Mouse (Mus musculus) limb, embryonic 14.5 days (tissue): ENCODE data around the gene Gdap1l1. TPM values are rescaled to one million over a fixed set of nuclear protein-coding genes. Genes with fewer than 3 reads are reported as not detected.

Experiments
- ATAC-seq: fragments of 200-750 bp; cut with Nextera tagmentation; 2 replicates; pipeline ENCODE4 v1.8.0; 2017; ENCODE audit warnings: low read depth, moderate number of reproducible peaks, moderate TSS enrichment; ENCODE audit not compliant: low FRiP score
- DNase-seq: peaks from one replicate; pipeline ENCODE4 v3.0.0-alpha.2; 2015; ENCODE audit warnings: low spot score
- H3K27ac ChIP-seq: fragments of 300-500 bp; sonication (generic); replicated peaks from 2 replicates; pipeline ENCODE4 v1.5.1; 2014; ENCODE audit warnings: low read depth, mild to moderate bottlenecking, low read length, moderate library complexity, mixed read lengths
- H3K27me3 ChIP-seq: fragments of 300-500 bp; sonication (generic); 2 replicates; pipeline ENCODE4 v1.6.1; 2014; ENCODE audit warnings: low read length, mixed read lengths; ENCODE audit not compliant: control insufficient read depth, insufficient read depth
- H3K36me3 ChIP-seq: fragments of 300-500 bp; sonication (generic); 2 replicates; pipeline ENCODE4 v1.6.1; 2014; ENCODE audit warnings: mild to moderate bottlenecking, low read length, moderate library complexity, mixed read lengths; ENCODE audit not compliant: control insufficient read depth, insufficient read depth
- H3K4me1 ChIP-seq: fragments of 300-500 bp; sonication (generic); 2 replicates; pipeline ENCODE4 v1.6.1; 2014; ENCODE audit warnings: antibody characterized with exemption, low read length, mixed read lengths; ENCODE audit not compliant: control insufficient read depth, insufficient read depth
- H3K4me2 ChIP-seq: fragments of 300-500 bp; sonication (generic); replicated peaks from 2 replicates; pipeline ENCODE4 v1.6.1; 2014; ENCODE audit warnings: low read depth, mild to moderate bottlenecking, low read length, moderate library complexity; ENCODE audit not compliant: severe bottlenecking
- H3K4me3 ChIP-seq: fragments of 300-500 bp; sonication (generic); replicated peaks from 2 replicates; pipeline ENCODE4 v1.5.1; 2014; ENCODE audit warnings: low read length
- H3K9ac ChIP-seq: fragments of 300-500 bp; sonication (generic); 2 replicates; pipeline ENCODE4 v1.6.1; 2014; ENCODE audit warnings: mild to moderate bottlenecking, low read depth, low read length, moderate library complexity; ENCODE audit not compliant: severe bottlenecking
- H3K9me3 ChIP-seq: fragments of 300-500 bp; sonication (generic); 2 replicates; pipeline ENCODE4 v1.6.1; 2016; ENCODE audit warnings: low read length; ENCODE audit not compliant: control insufficient read depth
- POLR2A ChIP-seq: fragments of 200-500 bp; IDR thresholded peaks from 2 replicates; pipeline ENCODE4 v1.8.0; 2012; ENCODE audit warnings: inconsistent platforms, mild to moderate bottlenecking, moderate library complexity, borderline replicate concordance; ENCODE audit not compliant: insufficient read depth, insufficient read length; ENCODE audit errors: extremely low read depth
- WGBS: fragments of 180-500 bp; shearing (Covaris S2); extraction: QIAGEN DNeasy Blood & Tissue Kit; methylation state at CpG from one replicate; pipeline ENCODE4 v1.1.7; 2014; 5-methylcytosine and 5-hydroxymethylcytosine counted together
- polyA plus RNA-seq, 2 experiments: library from polyadenylated mRNA; depleted of rRNA in 1 of 2; stranded (reverse) in 1 of 2; unstranded in 1 of 2; fragments of >200 nt; fragmentation: Nextera tagmentation in 1 of 2; extraction: Ambion mirVana in 1 of 2; gene quantifications; 2 replicates each; pipeline versions ENCODE4 v1.2.1 to v1.2.3; 2012 to 2014

Gene Gdap1l1
- polyA plus RNA-seq, 2 experiments, result 0.43 to 0.60 TPM

- 0 out of 2 replicates have a peak within 1 kb of the TSS, but pooled peaks have one; percentile 7 for H3K4me3 ChIP-seq
- H3K4me1 ChIP-seq, result peaks cover 6% of the 10 kb centered on the region; the same call in 1 of the 2 replicates
- peak; percentile 80 for ATAC-seq
- H3K27me3 ChIP-seq, result no peaks in the 10 kb centered on the region
- WGBS, result 9% methylated on average over 10 of the region's 10 CpGs
- H3K36me3 ChIP-seq, result no peaks in the 10 kb centered on the region
- H3K27ac ChIP-seq, result 0 out of 2 replicates have a peak within 1 kb of the TSS, but pooled peaks have one; percentile 19
- H3K9me3 ChIP-seq, result no peaks in the 10 kb centered on the region
- peak within 1 kb of the TSS; percentile 22; the same call in 1 of the 2 replicates for H3K9ac ChIP-seq
- peak; percentile 13 for DNase-seq
- H3K4me2 ChIP-seq, result peak within 1 kb of the TSS; percentile 32; the same call in 1 of the 2 replicates
- TF ChIP-seq POLR2A, result no peak
Measured at GRCm38 (mm10) chr2:163397905-163398304, 40.4 kb upstream of the Gdap1l1 start, which contains the start of gene Jph2. Gene Jph2, minus strand, starts transcription at chr2:163397993.

- no peak for TF ChIP-seq POLR2A
- H3K36me3 ChIP-seq, result no peaks in the 10 kb centered on the region
- H3K27ac ChIP-seq, result no peak overlapping the region
- H3K27me3 ChIP-seq, result no peaks in the 10 kb centered on the region
- peaks cover 6% of the 10 kb centered on the region; the same call in 1 of the 2 replicates for H3K4me1 ChIP-seq
- no peaks in the 10 kb centered on the region for H3K9me3 ChIP-seq
- 84% methylated on average over 4 of the region's 4 CpGs for WGBS
- no peak for DNase-seq
- no peak overlapping the region for H3K4me3 ChIP-seq
- no peak overlapping the region for H3K9ac ChIP-seq
- no peak for ATAC-seq
- H3K4me2 ChIP-seq, result no peak overlapping the region
Measured at GRCm38 (mm10) chr2:163398770-163399169, 39.5 kb upstream of the Gdap1l1 start.

GRCm38 (mm10) chr2:163399222-163399621 is 39.1 kb upstream of the Gdap1l1 start:
- Histone ChIP-seq H3K9me3 (no peaks in the 10 kb centered on the region), H3K4me1 (peaks cover 6% of the 10 kb centered on the region; the same call in 1 of the 2 replicates), H3K4me2 (no peak overlapping the region), H3K4me3 (no peak overlapping the region), H3K27ac (no peak overlapping the region), H3K9ac (no peak overlapping the region), H3K36me3 (peaks cover 2% of the 10 kb centered on the region; the same call in 1 of the 2 replicates), H3K27me3 (no peaks in the 10 kb centered on the region)
- TF ChIP-seq POLR2A, result no peak
- 74% methylated on average over 8 of the region's 8 CpGs for WGBS
- ATAC-seq (no peak), DNase-seq (no peak)

- DNase-seq (peak; percentile 85), ATAC-seq (no peak)
- Histone ChIP-seq H3K4me2 (no peak overlapping the region), H3K9me3 (no peaks in the 10 kb centered on the region), H3K9ac (no peak overlapping the region), H3K27me3 (no peaks in the 10 kb centered on the region), H3K4me1 (peaks cover 6% of the 10 kb centered on the region; the same call in 1 of the 2 replicates), H3K4me3 (no peak overlapping the region), H3K36me3 (peaks cover 16% of the 10 kb centered on the region), H3K27ac (no peak overlapping the region)
- 12% methylated on average over 8 of the region's 8 CpGs for WGBS
- TF ChIP-seq POLR2A, result no peak
Measured at GRCm38 (mm10) chr2:163401221-163401620, 37.1 kb upstream of the Gdap1l1 start.

- Histone ChIP-seq H3K27me3 (no peaks in the 10 kb centered on the region), H3K9me3 (no peaks in the 10 kb centered on the region), H3K4me3 (no peak overlapping the region), H3K27ac (no peak overlapping the region), H3K36me3 (peaks cover 38% of the 10 kb centered on the region), H3K4me1 (no peaks in the 10 kb centered on the region), H3K9ac (no peak overlapping the region), H3K4me2 (no peak overlapping the region)
- 81% methylated on average over 8 of the region's 8 CpGs for WGBS
- no peak for TF ChIP-seq POLR2A
- no peak for ATAC-seq
- DNase-seq, result no peak
Measured at GRCm38 (mm10) chr2:163404037-163404815, 34.0 kb upstream of the Gdap1l1 start.
